ENCODE assay signal across 11 mouse cellular contexts in genomic region chr15:85947541-85947940, GRCm38 (mm10).
DNase-seq lines count a peak whose midpoint lies in the region; ATAC-seq lines count a peak whose summit lies in the region.
"Had no signal": no experiment of that assay in that cellular context is flagged by ENCODE, and none has a peak within 500 bp of the region (broad histone marks: within the 10 kb centered on the region; RNA-seq: fewer than 3 reads in every experiment).

No protein-coding gene starts in this region.

- H3K27me3 ChIP-seq in forebrain, embryonic 14.5 days (replicated peaks; ENCODE audit: control insufficient read depth, insufficient read depth, low read length) = no peaks in the 10 kb centered on the region
- H3K27me3 ChIP-seq in midbrain, embryonic 11.5 days (ENCODE audit: control insufficient read depth, insufficient read depth, low read length) = no peaks in the 10 kb centered on the region
- no peaks in the 10 kb centered on the region; the same call in 1 of the 2 replicates for H3K27me3 ChIP-seq in liver, embryonic 11.5 days (replicated peaks; ENCODE audit: control insufficient read depth, insufficient read depth, low read length)

- ATAC-seq in CD4-positive, CD25-positive, alpha-beta regulatory T cell, adult 4 months = no peak
- peak; percentile 78 for ATAC-seq in forebrain, embryonic 14.5 days
- ATAC-seq in midbrain, embryonic 11.5 days (ENCODE audit: low FRiP score) = peak; percentile 64
- no peak for ATAC-seq in liver, embryonic 11.5 days (replicated peaks; ENCODE audit: low FRiP score)

- no peaks in the 10 kb centered on the region for H3K9me3 ChIP-seq in forebrain, embryonic 14.5 days (replicated peaks; ENCODE audit: control insufficient read depth, low read length)
- no peaks in the 10 kb centered on the region for H3K9me3 ChIP-seq in midbrain, embryonic 11.5 days (ENCODE audit: control insufficient read depth, low read length)
- no peaks in the 10 kb centered on the region for H3K9me3 ChIP-seq in liver, embryonic 11.5 days (ENCODE audit: control insufficient read depth, low read length)

- WGBS in forebrain, embryonic 14.5 days = 6% methylated on average over 9 of the region's 9 CpGs
- WGBS in midbrain, embryonic 11.5 days = 15% methylated on average over 9 of the region's 9 CpGs
- whole genome bisulfite sequencing in liver, embryonic 11.5 days = 84% methylated on average over 9 of the region's 9 CpGs

- H3K9ac ChIP-seq in forebrain, embryonic 14.5 days (ENCODE audit: low read length) = peak overlapping the region; percentile 43
- peak overlapping the region; percentile 38 for H3K9ac ChIP-seq in midbrain, embryonic 11.5 days (ENCODE audit: low read length)
- no peak overlapping the region for H3K9ac ChIP-seq in liver, embryonic 11.5 days (ENCODE audit: low read depth, low read length)

- peak overlapping the region; percentile 35 for H3K4me2 ChIP-seq in forebrain, embryonic 14.5 days (ENCODE audit: low read length)
- peak overlapping the region; percentile 27 for H3K4me2 ChIP-seq in midbrain, embryonic 11.5 days
- H3K4me2 ChIP-seq in liver, embryonic 11.5 days = no peak overlapping the region

- intact Hi-C loops in heart, postnatal 36 days (cut with DNase I) = no loop called here

- H3K36me3 ChIP-seq in forebrain, embryonic 14.5 days (ENCODE audit: control insufficient read depth, insufficient read depth, low read length) = no peaks in the 10 kb centered on the region
- H3K36me3 ChIP-seq in midbrain, embryonic 11.5 days (ENCODE audit: control insufficient read depth, insufficient read depth, low read length) = no peaks in the 10 kb centered on the region
- no peaks in the 10 kb centered on the region for H3K36me3 ChIP-seq in liver, embryonic 11.5 days (ENCODE audit: control insufficient read depth, insufficient read depth, low read length)

- DNase-seq in CD4-positive, CD25-positive, alpha-beta regulatory T cell, adult 2 months (ENCODE audit: low read depth, low spot score) = peak; percentile 12
- peak; percentile 55 for DNase-seq in R1 (ENCODE audit: low read depth, low spot score)
- DNase-seq in forebrain, embryonic 14.5 days (ENCODE audit: low spot score) = peak; percentile 59
- peak; percentile 93 for DNase-seq in midbrain, embryonic 11.5 days (ENCODE audit: low spot score, missing footprints)
- no peak for DNase-seq in liver, embryonic 11.5 days (ENCODE audit: low spot score)
- no peak for DNase-seq in spleen, postnatal 14 days (ENCODE audit: low spot score in 2 of 2)
- DNase-seq in heart, postnatal 36 days = no peak
- DNase-seq: cerebellum, adult 9-10 months; gastrocnemius, postnatal 25 days; kidney, postnatal 25 days had no signal

- H3K4me3 ChIP-seq in forebrain, embryonic 14.5 days (ENCODE audit: low read depth, low read length) = no peak overlapping the region
- H3K4me3 ChIP-seq in midbrain, embryonic 11.5 days (ENCODE audit: low read depth, low read length) = no peak overlapping the region; the same call in 1 of the 2 replicates
- H3K4me3 ChIP-seq in liver, embryonic 11.5 days (ENCODE audit: low read depth, low read length) = no peak overlapping the region

- H3K27ac ChIP-seq in forebrain, embryonic 14.5 days (ENCODE audit: low read depth, low read length) = peak overlapping the region; percentile 45
- H3K27ac ChIP-seq in midbrain, embryonic 11.5 days (ENCODE audit: low read depth, low read length) = peak overlapping the region; percentile 22; the same call in 1 of the 2 replicates
- no peak overlapping the region for H3K27ac ChIP-seq in liver, embryonic 11.5 days (ENCODE audit: low read depth, low read length)

- peaks cover 21% of the 10 kb centered on the region for H3K4me1 ChIP-seq in forebrain, embryonic 14.5 days (ENCODE audit: control insufficient read depth, insufficient read depth, low read length)
- H3K4me1 ChIP-seq in midbrain, embryonic 11.5 days (ENCODE audit: control insufficient read depth, insufficient read depth, low read length) = peaks cover 12% of the 10 kb centered on the region
- no peaks in the 10 kb centered on the region for H3K4me1 ChIP-seq in liver, embryonic 11.5 days (replicated peaks; ENCODE audit: control insufficient read depth, insufficient read depth, low read length)

Comparison
In these comparisons a context has a peak if more than half of its experiments do, and no peak if none do; other contexts are left out.
1. DNase-seq: peak in CD4-positive, CD25-positive, alpha-beta regulatory T cell, adult 2 months (single experiment), R1 (single experiment), forebrain, embryonic 14.5 days (single experiment) and midbrain, embryonic 11.5 days (single experiment); none in liver, embryonic 11.5 days (single experiment), spleen, postnatal 14 days (0 of 2) and heart, postnatal 36 days (0 of 2).
2. ATAC-seq: peak in forebrain, embryonic 14.5 days (single experiment) and midbrain, embryonic 11.5 days (single experiment); none in CD4-positive, CD25-positive, alpha-beta regulatory T cell, adult 4 months (single experiment) and liver, embryonic 11.5 days (single experiment).